Mouse (Mus musculus): ENCODE measurements at regions not wholly inside any gene's neighbourhood (a gene's known extent, or its start where the extent isn't known, plus 50 kb on each side); places are given as distances from the start of the nearest gene placed in this dataset.

DNA sequence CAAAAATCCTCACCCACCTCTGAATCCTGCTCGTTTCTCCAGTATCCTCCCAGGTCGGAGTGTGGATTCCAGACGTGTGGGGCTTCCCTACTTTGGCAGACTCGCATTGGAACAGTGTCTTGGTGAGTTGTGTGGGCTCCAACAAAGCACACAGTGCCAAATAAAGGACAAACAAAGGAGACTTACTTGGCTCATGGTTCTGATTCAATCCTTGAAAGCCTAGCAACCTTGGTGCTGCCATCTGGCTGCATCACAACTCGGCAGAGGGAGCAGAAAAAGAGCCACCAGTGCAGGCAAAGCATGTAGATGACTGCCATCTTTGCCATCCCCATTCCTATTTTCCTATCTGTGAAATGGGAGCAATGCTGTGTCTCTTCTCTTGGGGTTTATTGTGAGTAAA, 64.0 kb downstream of the Il9r start:
- no peak for ATAC-seq

DNA sequence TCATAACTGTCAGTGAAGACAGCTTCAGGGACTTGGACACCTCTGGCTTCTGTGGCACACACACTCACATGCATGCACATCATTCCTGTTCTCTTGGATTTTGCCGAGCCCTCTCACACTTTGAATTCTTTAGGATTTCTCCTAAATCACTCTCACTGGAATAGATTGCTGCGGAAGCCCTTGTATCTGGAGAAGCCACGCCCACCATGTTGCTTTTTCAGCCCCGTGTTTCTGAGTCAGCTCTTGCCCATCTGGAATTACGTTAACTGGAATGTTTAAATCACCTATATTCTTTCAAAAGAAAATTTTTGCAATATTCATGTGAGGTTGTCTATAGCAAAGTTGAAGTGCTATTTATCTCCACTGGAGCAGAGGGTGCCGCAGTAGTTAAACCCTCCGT, 66.1 kb downstream of the Il9r start:
- no peak for ATAC-seq

GRCm38 (mm10) chr11:32132008-32132615, 68.0 kb downstream of the Il9r start:
- peak; percentile 59 for ATAC-seq

DNA sequence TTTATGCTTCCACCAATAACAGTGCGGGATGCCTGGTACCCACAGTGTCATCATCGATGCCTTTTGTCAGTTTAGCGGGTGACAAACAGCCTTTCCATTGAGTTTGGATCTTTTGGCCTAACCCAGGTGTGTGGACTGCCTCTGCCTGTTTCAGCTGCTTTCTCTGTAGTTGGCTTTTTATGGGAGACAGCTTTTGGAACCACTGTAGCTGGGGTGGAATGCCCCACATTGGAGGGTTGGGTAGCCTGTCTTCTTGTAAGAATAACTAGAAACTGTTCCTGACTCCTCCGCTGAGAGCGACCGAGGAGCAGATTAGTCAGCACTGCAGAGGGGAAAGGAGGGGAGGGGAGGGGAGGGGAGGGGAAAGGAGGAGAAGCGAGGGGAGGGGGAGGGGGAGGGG, 71.5 kb downstream of the Il9r start:
- ATAC-seq = no peak

- ATAC-seq = no peak
Measured at GRCm38 (mm10) chr11:32128018-32128417, 72.1 kb downstream of the Il9r start.

- no peak for ATAC-seq
Measured at GRCm38 (mm10) chr11:32127401-32127817, 72.7 kb downstream of the Il9r start.

DNA sequence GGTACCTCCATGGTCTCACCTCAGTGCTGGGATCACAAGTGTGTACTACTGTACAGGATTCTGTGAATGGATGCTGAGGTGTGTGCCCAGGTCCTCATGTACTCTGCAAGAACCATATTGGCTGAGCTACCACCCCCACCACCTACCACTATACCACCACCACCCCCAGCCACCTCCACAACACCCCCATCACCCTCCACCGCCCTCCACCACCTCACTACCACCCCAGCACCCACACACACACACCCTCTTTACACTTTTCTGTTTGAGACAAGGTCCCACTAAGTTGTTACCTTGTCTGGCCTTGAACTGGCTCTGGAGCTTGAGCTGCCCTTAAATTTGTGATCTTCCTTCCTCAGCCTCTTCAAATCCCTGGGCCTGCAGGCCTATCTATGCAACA, 73.3 kb downstream of the Il9r start:
- ATAC-seq = no peak

- ATAC-seq = peak; percentile 56
Measured at GRCm38 (mm10) chr11:32126311-32126698, 73.8 kb downstream of the Il9r start.

DNA sequence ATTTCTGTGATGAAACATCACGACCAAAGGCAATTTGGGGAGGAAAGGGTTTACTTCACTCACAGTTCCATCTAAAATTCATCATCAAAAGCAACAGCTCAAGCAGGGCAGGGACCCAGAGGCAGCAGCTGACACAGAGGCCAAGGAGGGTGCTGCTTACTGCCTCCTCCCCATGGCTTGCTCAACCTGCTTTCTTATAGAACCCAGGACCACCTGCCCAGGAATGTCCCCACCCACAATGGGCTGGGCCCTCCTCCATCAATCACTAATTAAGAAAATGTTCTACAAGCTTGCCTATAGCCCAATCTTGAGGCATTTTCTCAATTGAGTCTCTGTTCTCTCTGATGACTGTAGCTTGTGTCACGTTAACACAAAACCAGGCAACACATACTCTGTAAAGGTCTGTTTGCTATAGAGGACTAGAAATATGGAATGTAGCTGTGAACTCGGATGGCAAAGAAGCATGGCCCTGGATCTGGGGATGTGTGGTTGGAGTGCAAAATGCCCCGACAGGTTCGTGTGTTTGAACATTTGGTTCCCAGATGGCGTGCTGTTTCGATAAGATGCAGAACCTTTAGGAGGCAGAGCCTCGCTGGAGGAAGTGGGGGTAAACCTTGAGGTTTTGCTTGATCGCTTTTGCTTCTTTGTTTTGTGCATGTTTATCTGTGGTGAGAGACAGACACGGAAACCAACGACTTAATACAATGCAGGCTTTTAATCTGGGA, 74.3 kb downstream of the Il9r start:
- peak; percentile 82 for ATAC-seq

DNA sequence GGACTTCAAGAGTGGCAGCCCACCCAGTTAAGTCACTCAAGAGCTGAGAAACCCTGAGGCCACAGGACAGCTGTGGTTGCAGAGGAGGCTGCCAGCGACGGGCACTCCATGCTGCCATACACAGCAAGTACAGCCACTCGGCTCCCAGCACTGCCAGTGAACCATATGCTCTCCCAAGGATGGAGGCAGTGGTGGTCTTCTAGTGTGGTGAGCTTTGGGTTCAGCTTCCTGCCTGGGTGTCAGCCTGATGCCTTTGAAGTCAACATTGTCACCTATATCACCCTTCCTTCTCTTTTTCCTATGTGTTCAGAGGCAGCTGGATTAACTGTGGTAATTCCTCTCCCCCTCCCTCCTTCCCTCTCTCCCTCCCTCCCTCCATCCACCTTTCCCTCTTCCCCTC, 79.5 kb downstream of the Il9r start:
- ATAC-seq = no peak

DNA sequence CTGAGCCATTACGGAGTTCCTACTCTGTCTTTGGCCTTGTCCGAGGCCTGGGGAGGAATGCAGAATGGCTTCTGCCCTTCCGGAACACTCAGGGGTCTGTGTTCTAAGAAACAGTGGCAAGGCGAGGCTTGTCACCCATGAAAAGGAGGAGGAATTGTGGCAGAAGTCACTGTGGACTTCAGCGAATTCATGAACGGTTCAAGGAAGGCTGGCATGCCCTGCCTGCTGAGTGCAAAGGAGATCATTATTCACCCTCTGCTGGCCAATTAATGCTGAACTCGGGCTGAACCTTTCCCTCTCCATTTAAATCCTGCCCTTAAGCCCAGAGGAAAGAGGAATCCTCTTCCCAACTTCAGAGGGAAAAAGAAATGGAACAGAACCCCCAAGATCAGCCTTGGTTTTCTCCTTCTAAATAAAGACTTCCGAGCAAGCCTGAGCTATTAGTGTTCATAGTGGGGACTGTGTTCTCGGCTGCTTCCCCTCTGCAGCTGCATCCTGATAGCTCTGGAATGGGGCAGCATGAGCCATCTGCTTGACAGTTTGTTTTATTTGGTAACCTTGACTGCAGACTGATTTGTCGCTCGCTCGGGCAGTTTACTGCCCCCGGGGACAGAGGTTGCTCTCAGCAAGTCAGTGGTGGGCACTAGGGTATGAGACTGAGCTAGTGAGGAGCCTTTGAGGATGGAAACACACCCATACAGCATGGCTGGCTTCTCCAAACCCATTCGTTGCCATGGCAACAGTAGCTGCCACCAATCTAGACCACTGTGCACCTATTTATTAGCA, 81.0 kb downstream of the Il9r start:
- no peak for ATAC-seq

- no peak for ATAC-seq
Measured at GRCm38 (mm10) chr11:32117930-32118329, 82.1 kb downstream of the Il9r start.

DNA sequence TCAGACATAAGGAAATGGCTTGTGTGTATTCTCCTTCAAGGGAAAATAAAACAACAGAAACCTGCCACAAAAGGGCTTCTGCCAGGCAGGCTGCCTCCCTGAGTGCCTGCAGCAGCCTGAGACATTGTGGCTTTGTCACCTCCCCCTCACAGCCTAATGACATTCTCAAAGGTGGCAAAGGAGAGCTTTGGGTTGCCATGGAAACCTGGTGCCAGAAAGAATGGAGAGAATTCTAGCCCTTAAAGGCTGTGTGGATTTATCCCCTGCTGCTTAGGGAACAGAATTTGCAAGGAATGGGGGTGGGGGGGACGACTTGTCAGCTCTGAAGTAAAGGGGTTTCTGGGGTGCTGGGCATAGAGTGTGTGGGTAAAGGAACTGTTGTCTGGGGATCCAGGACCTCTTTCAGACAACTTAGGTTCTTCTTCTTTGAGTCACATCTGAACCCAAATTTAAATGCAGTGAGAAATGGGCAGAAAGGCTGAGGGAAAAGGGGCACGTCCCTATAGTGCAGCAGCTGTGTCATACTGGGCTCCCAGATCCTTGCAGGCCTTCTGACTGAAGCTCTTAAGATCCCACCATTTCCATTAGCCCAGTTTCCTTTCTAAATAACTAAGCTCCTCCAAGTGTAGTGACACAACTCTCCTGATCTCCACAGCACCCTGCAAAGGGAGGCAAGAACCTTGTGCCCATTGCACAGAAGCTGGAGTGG, 86.8 kb downstream of the Il9r start:
- peak; percentile 46 for ATAC-seq

- ATAC-seq = no peak
Measured at GRCm38 (mm10) chr11:32112521-32112920, 87.6 kb downstream of the Il9r start.

- no peak for ATAC-seq
Measured at GRCm38 (mm10) chr11:32111841-32112240, 88.2 kb downstream of the Il9r start.

DNA sequence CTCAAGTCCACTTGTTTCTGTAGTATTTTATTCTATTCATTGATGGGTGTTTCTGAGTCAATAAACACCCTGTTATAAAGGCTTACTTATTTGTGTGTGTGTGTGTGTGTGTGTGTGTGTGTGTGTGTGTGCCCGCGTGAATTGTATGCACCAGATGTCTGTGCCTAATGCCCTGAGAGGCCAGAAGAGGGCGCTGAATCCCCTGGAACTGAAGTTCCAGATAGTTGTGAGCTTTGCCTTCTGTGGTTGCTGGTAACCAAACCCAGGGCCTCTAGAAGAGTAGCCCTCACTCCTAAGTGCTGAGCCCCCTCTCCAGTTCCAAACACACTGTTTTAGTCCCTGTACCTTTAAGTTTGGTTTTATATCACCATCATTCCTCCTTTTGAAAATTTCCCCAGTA, 90.2 kb downstream of the Il9r start:
- no peak for ATAC-seq

Data from activated CD4-positive, CD25-positive, alpha-beta regulatory T cell, adult 4 months (primary cell).